In the genomic region with DNA sequence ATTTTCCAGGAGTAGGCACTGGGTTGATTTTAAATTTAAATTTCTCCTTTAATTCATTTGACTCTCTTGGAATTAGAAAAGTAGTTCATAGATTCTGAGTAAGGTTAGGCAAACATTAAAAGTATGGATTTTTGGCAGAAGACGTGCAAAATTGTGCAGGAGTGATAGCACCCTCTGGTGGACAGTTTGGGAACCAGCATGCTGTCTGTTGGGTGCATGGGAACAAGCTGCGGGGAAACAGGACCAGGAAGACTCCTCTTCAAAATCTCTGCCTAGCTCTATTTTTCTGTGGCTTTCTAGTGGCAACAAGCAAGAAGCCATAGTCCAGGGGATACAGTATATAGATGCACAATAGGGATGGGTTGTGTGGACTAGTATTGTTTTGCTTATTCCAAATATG, we compare ENCODE assay signal across 9 mouse cellular contexts. TPM values are rescaled to one million over a fixed set of nuclear protein-coding genes. Genes with fewer than 3 reads are reported as not detected.
DNase-seq lines count a peak whose midpoint lies in the region; ATAC-seq and TF ChIP-seq lines count a peak whose summit lies in the region.
"Had no signal": no experiment of that assay in that cellular context is flagged by ENCODE, and none has a peak within 500 bp of the region (broad histone marks: within the 10 kb centered on the region; RNA-seq: fewer than 3 reads in every experiment).

No protein-coding gene starts in this region.

- WGBS in kidney, embryonic 16.5 days, result 12% methylated on average over 2 of the region's 2 CpGs
- WGBS in thymus, adult 2 months, result 1% methylated on average over 2 of the region's 2 CpGs

- no peak overlapping the region for H3K9ac ChIP-seq in kidney, embryonic 16.5 days (replicated peaks; ENCODE audit: low read length)

- no peaks in the 10 kb centered on the region for H3K27me3 ChIP-seq in kidney, embryonic 16.5 days (ENCODE audit: insufficient read depth, low read length)
- no peaks in the 10 kb centered on the region for H3K27me3 ChIP-seq in thymus, adult 2 months (ENCODE audit: control insufficient read depth, insufficient read depth, low read length)

- no peaks in the 10 kb centered on the region for H3K36me3 ChIP-seq in kidney, embryonic 16.5 days (ENCODE audit: insufficient read depth, low read length)
- H3K36me3 ChIP-seq in thymus, adult 2 months (ENCODE audit: control insufficient read depth, insufficient read depth, low read length), result no peaks in the 10 kb centered on the region

- H3K9me3 ChIP-seq in kidney, embryonic 16.5 days (ENCODE audit: low read length), result no peaks in the 10 kb centered on the region

- H3K4me1 ChIP-seq in kidney, embryonic 16.5 days (ENCODE audit: insufficient read depth, low read length), result peaks cover 21% of the 10 kb centered on the region
- peaks cover 7% of the 10 kb centered on the region for H3K4me1 ChIP-seq in thymus, adult 2 months (replicated peaks; ENCODE audit: control insufficient read depth, insufficient read depth, low read length)

- no peak; the same call in 1 of the 2 replicates for TF ChIP-seq CTCF in thymus, adult 2 months (IDR thresholded peaks at IDR 0.05; ENCODE audit: borderline replicate concordance, control insufficient read depth, extremely low read depth, insufficient read depth, low read length, poor library complexity)

- no peak overlapping the region for H3K27ac ChIP-seq in kidney, embryonic 16.5 days (ENCODE audit: low read length)
- no peak overlapping the region for H3K27ac ChIP-seq in thymus, adult 2 months (ENCODE audit: control insufficient read depth, insufficient read depth, low read length)

- TF ChIP-seq POLR2A in thymus, adult 2 months (IDR thresholded peaks at IDR 0.05; ENCODE audit: control insufficient read depth, extremely low read depth, insufficient read depth, low read length, poor library complexity), result no peak

- intact Hi-C loops in heart, postnatal 25 days (cut with DNase I), result loop anchor here (1.0 to 10.0 kb wide), 2 partner anchors 14 to 735 kb away; no protein-coding TSS in a partner anchor
- intact Hi-C loops in left cerebral cortex, postnatal 14 days (cut with DNase I), result loop anchor here (2.0 to 5.0 kb wide), 2 partner anchors 15 to 38 kb away; partner anchors contain the start of gene Gng10

- no peak for ATAC-seq in kidney, embryonic 16.5 days (ENCODE audit: low FRiP score, low TSS enrichment)

- no peak overlapping the region for H3K4me2 ChIP-seq in kidney, embryonic 16.5 days (replicated peaks; ENCODE audit: low read depth, low read length)

- DNase-seq in kidney, adult 11 months, result peak; percentile 53
- DNase-seq in adipocyte (ENCODE audit: low spot score), result peak; percentile 79
- DNase-seq in embryo, embryonic 10.5 days (ENCODE audit: low spot score), result peak; percentile 82
- DNase-seq in heart, postnatal 25 days (ENCODE audit: low spot score), result peak; percentile 12
- DNase-seq in left cerebral cortex, postnatal 14 days (ENCODE audit: low spot score in 2 of 2), result peak; percentile 85 to 86
- DNase-seq in ovary, postnatal 10 days (ENCODE audit: low spot score), result peak; percentile 56
- DNase-seq in thymus, adult 2 months, result peak; percentile 73

- no peak overlapping the region for H3K4me3 ChIP-seq in kidney, embryonic 16.5 days (ENCODE audit: low read length)
- no peak overlapping the region for H3K4me3 ChIP-seq in thymus, adult 2 months (ENCODE audit: control insufficient read depth, insufficient read depth, low read length)
- H3K4me3 ChIP-seq: erythroblast, embryonic 14.5 days had no signal

RNA-seq across cellular contexts. Expression of gene Gm20503, which starts 3.3 kb away (rescaled TPM):
- 9.1 and 10.1 TPM in 2 replicates for polyA plus RNA-seq in kidney, embryonic 16.5 days (2015; fragmentation: Nextera tagmentation; extraction: Ambion mirVana)
- total RNA-seq in heart, postnatal 25 days (2021), result 1 to 10 TPM; 4.8 to 7.4 TPM
- 1 to 10 TPM in 1 of 2 experiments, under 1 TPM in 1; 0.70 to 3.1 TPM for total RNA-seq in left cerebral cortex, postnatal 14 days (2021)
- not detected in 2 replicates for polyA plus RNA-seq in thymus, adult 2 months (2012; rRNA removed)
- polyA plus RNA-seq: erythroblast, embryonic 14.5 days had no signal

RNA-seq across cellular contexts. Expression of gene Dnajc25, which starts 4.8 kb away (rescaled TPM):
- 8.3 and 12.1 TPM in 2 replicates for polyA plus RNA-seq in kidney, embryonic 16.5 days (2015; fragmentation: Nextera tagmentation; extraction: Ambion mirVana)
- 10 to 100 TPM; 17.6 to 18.2 TPM for total RNA-seq in heart, postnatal 25 days (2021)
- total RNA-seq in left cerebral cortex, postnatal 14 days (2021), result 1 to 10 TPM; 6.5 to 7.7 TPM
- polyA plus RNA-seq in thymus, adult 2 months (2012; rRNA removed), result 2.3 and 3.1 TPM in 2 replicates

RNA-seq across cellular contexts. Expression of gene Ptgr1, which starts 12.8 kb away (rescaled TPM):
- 25.1 and 29.6 TPM in 2 replicates for polyA plus RNA-seq in kidney, embryonic 16.5 days (2015; fragmentation: Nextera tagmentation; extraction: Ambion mirVana)
- total RNA-seq in heart, postnatal 25 days (2021), result 1 to 10 TPM; 4.2 to 4.7 TPM
- total RNA-seq in left cerebral cortex, postnatal 14 days (2021), result 1 to 10 TPM; 1.6 to 2.4 TPM
- 3.0 and 3.4 TPM in 2 replicates for polyA plus RNA-seq in thymus, adult 2 months (2012; rRNA removed)

RNA-seq across cellular contexts. Expression of gene Gng10, which starts 35.2 kb away (rescaled TPM):
- polyA plus RNA-seq in kidney, embryonic 16.5 days (2015; fragmentation: Nextera tagmentation; extraction: Ambion mirVana), result 89.6 and 92.9 TPM in 2 replicates
- 10 to 100 TPM; 15.8 to 18.7 TPM for total RNA-seq in heart, postnatal 25 days (2021)
- total RNA-seq in left cerebral cortex, postnatal 14 days (2021), result 10 to 100 TPM; 84.9 to 96.0 TPM
- 22.8 and 32.7 TPM in 2 replicates for polyA plus RNA-seq in thymus, adult 2 months (2012; rRNA removed)

RNA-seq across cellular contexts. Expression of gene Zkscan16, which starts 56.3 kb away (rescaled TPM):
- polyA plus RNA-seq in kidney, embryonic 16.5 days (2015; fragmentation: Nextera tagmentation; extraction: Ambion mirVana), result 0.46 and 1.0 TPM in 2 replicates
- total RNA-seq in heart, postnatal 25 days (2021), result not detected
- total RNA-seq in left cerebral cortex, postnatal 14 days (2021), result 10 to 100 TPM; 23.2 to 31.1 TPM
- polyA plus RNA-seq in thymus, adult 2 months (2012; rRNA removed), result 0.04 TPM in 1 of 2 replicates, not detected in the other
- polyA plus RNA-seq: erythroblast, embryonic 14.5 days had no signal

Comparison
In these comparisons a context has a peak if more than half of its experiments do, and no peak if none do; other contexts are left out.
1. DNase-seq: peak in every context shown above with its lines; median percentile 86 in left cerebral cortex, postnatal 14 days; 82 in embryo, embryonic 10.5 days; 79 in adipocyte; 73 in thymus, adult 2 months; 56 in ovary, postnatal 10 days; 53 in kidney, adult 11 months; 12 in heart, postnatal 25 days.